Mouse (Mus musculus): Measurements from ENCODE around the gene Ces2e.

- TF ChIP-seq GATA1 (IDR thresholded peaks at IDR 0.05; ENCODE audit: borderline replicate concordance, low read length) (no peak), FLI1 (IDR thresholded peaks at IDR 0.05; ENCODE audit: low read length) (no peak)
These were observed 18.6 kb downstream of the Ces2e start for GRCm38 (mm10) chr8:104944665-104945064.

Measured in megakaryocyte, embryonic 14.5 days (primary cell).